Mouse (Mus musculus) megakaryocyte, embryonic 14.5 days (primary cell): Measurements from ENCODE around the gene Dda1.
"Not testable (repeated sequence)": the region's sequence is repeated elsewhere in the genome, so short reads cannot be mapped to it uniquely, and the experiment has no call there.

Experiments used
- FLI1 ChIP-seq: IDR thresholded peaks from 2 replicates; pipeline ENCODE4 v1.6.1; 2012; ENCODE audit warnings: low read length, inconsistent platforms, mixed read lengths
- GATA1 ChIP-seq: IDR thresholded peaks from 3 replicates; pipeline ENCODE4 v1.6.1; 2012; ENCODE audit warnings: mixed read lengths, low read length, inconsistent platforms, borderline replicate concordance

DNA sequence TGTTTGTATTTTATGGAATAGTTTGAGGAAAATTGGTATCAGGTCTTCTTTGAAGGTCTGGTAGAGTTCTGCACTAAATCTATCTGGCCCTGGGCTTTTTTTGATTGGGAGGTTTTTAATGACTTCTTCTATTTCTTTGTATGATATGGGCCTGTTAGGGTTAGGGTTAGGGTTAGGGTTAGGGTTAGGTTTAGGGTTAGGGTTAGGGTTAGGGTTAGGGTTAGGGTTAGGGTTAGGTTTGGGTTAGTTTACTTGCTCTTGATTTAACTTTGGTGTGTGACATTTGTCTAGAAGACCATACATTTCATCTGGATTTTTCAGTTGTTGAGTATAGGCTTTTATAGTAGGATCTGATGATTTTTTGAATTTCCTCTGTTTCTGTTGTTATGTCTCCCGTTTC is 36.1 kb upstream of the Dda1 start:
- not testable (repeated sequence) for TF ChIP-seq GATA1, FLI1
